Mouse (Mus musculus) hindbrain, embryonic 14.5 days (tissue): Measurements from ENCODE around the gene Sgsh. TPM values are rescaled to one million over a fixed set of nuclear protein-coding genes. Genes with fewer than 3 reads are reported as not detected.

ENCODE experiments used
- ATAC-seq: fragments of 200-750 bp; cut with Nextera tagmentation; 2 replicates; pipeline ENCODE4 v1.8.0; 2017; ENCODE audit warnings: moderate number of reproducible peaks, mild to moderate bottlenecking, moderate TSS enrichment, moderate library complexity; ENCODE audit not compliant: low FRiP score
- DNase-seq: peaks from one replicate; pipeline ENCODE4 v3.0.0-alpha.2; 2015; ENCODE audit warnings: low spot score
- H3K27ac ChIP-seq: fragments of 300-500 bp; sonication (generic); 2 replicates; pipeline ENCODE4 v1.5.1; 2014; ENCODE audit warnings: mild to moderate bottlenecking, moderate library complexity
- H3K27me3 ChIP-seq: fragments of 300-500 bp; sonication (generic); 2 replicates; pipeline ENCODE4 v1.6.1; 2014; ENCODE audit warnings: mild to moderate bottlenecking, low read length, mixed read lengths; ENCODE audit not compliant: control insufficient read depth, insufficient read depth
- H3K36me3 ChIP-seq: fragments of 300-500 bp; sonication (generic); replicated peaks from 2 replicates; pipeline ENCODE4 v1.6.1; 2014; ENCODE audit not compliant: control insufficient read depth, insufficient read depth
- H3K4me1 ChIP-seq: fragments of 300-500 bp; sonication (generic); replicated peaks from 2 replicates; pipeline ENCODE4 v1.6.1; 2014; ENCODE audit warnings: antibody characterized with exemption, low read length, mixed read lengths; ENCODE audit not compliant: control insufficient read depth, insufficient read depth
- H3K4me2 ChIP-seq: fragments of 300-500 bp; sonication (generic); replicated peaks from 2 replicates; pipeline ENCODE4 v1.6.1; 2014; ENCODE audit warnings: mild to moderate bottlenecking, moderate library complexity
- H3K4me3 ChIP-seq: fragments of 300-500 bp; sonication (generic); replicated peaks from 2 replicates; pipeline ENCODE4 v1.5.1; 2014; ENCODE audit warnings: mild to moderate bottlenecking, low read length
- H3K9ac ChIP-seq: fragments of 300-500 bp; sonication (generic); 2 replicates; pipeline ENCODE4 v1.6.1; 2014
- H3K9me3 ChIP-seq: fragments of 300-500 bp; sonication (generic); 2 replicates; pipeline ENCODE4 v1.6.1; 2016; ENCODE audit warnings: low read length; ENCODE audit not compliant: control insufficient read depth
- WGBS: fragments of 180-500 bp; shearing (Covaris S2); extraction: QIAGEN DNeasy Blood & Tissue Kit; methylation state at CpG from one replicate; pipeline ENCODE4 v1.1.7; 2014; 5-methylcytosine and 5-hydroxymethylcytosine counted together
- polyA plus RNA-seq: library from polyadenylated mRNA; unstranded; fragments of >200 nt; fragmentation: Nextera tagmentation; extraction: Ambion mirVana; gene quantifications from 2 replicates; pipeline ENCODE4 v1.2.1, GENCODE M21; 2014

Gene Sgsh
- polyA plus RNA-seq, 1 experiment from 2014 or later, result 3.4 TPM

DNA sequence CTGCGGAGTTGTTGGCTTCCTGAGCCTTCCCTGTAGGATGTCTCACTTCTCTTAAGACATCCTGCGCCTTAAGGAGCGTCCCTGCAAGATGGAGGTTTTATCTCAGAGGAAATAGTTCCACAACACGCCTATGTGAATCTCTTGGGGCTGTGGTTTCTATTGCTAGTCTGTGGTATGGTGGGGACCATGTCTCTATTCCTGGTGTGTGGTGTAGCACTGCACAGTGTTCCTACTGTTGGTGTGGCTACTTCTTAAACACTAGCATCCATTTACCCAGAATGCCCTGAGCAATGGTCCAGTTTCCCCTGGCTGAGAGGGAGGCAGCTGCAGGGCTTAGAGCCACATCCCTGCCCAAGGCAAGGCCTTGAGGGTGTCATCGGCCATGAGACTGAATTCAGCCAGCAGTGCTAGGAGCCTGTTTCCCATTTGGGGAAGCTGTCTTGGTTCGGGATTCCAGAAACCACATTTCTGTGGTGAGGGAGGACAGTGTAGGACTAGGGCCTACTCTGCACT is 27.1 kb upstream of the Sgsh start:
- Histone ChIP-seq H3K36me3 (no peaks in the 10 kb centered on the region), H3K27me3 (no peaks in the 10 kb centered on the region), H3K4me1 (no peaks in the 10 kb centered on the region), H3K27ac (no peak overlapping the region), H3K4me2 (no peak overlapping the region), H3K9me3 (no peaks in the 10 kb centered on the region), H3K4me3 (no peak overlapping the region), H3K9ac (no peak overlapping the region)
- ATAC-seq, result no peak
- 82% methylated on average over 6 of the region's 6 CpGs for WGBS
- no peak for DNase-seq

DNA sequence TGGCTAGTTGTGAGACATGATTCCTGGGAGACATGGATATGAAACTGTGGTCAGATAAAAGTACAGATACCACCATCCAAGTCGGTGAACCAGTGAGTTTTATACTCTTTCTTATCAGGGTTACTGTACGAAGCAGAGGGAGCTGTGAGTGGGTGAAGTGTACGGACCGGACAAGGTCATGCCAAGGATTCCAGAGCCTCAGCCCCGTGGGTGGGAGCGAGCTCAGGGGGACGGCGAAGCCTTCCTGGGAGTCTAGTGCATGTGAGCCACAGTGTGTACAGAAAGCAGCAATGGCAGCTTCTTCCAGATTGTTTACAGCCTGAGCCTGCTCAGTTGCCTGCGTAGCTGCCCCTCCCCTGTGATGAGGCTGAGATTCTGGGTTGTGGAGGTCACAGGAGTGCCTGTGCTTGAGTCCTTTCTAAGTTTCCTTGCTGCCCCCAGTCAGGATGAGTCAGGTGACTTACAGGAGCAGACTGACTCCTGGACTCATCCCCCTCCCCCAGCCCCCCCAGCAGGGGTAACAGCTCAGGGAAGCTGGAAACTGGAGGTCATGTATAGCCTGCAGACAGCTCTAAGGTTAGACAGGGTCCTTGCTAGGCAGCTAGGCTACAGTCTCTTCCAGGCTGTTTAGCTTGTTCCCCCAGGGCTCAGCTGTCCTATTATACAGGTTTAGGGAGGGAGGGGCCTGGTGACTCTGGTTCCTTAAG is 26.4 kb upstream of the Sgsh start:
- H3K9ac ChIP-seq, result no peak overlapping the region
- H3K4me1 ChIP-seq, result no peaks in the 10 kb centered on the region
- no peak overlapping the region for H3K4me3 ChIP-seq
- ATAC-seq (no peak), DNase-seq (no peak)
- H3K4me2 ChIP-seq, result no peak overlapping the region
- no peaks in the 10 kb centered on the region for H3K9me3 ChIP-seq
- H3K36me3 ChIP-seq, result no peaks in the 10 kb centered on the region
- H3K27me3 ChIP-seq, result no peaks in the 10 kb centered on the region
- H3K27ac ChIP-seq, result no peak overlapping the region
- WGBS, result 91% methylated on average over 9 of the region's 9 CpGs

DNA sequence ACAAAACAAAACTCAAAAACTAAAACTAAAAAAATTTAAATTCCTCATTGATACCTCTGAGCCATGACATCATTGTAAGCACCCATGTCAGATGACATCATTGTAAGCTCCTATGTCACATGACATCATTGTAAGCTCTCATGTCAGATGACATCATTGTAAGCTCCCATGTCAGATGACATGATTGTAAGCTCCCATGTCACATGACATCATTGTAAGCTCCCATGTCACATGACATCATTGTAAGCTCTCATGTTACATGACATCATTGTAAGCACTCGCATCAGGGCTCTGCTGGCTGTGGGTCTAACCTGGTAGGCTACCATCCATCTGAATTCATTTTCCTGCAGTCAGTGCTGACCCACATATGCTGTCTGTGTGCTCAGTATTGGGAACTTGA is 23.2 kb upstream of the Sgsh start:
- no peak overlapping the region for H3K9ac ChIP-seq
- H3K36me3 ChIP-seq, result no peaks in the 10 kb centered on the region
- no peaks in the 10 kb centered on the region for H3K9me3 ChIP-seq
- no peak overlapping the region for H3K4me3 ChIP-seq
- H3K4me2 ChIP-seq, result no peak overlapping the region
- H3K27ac ChIP-seq, result no peak overlapping the region
- no peaks in the 10 kb centered on the region for H3K4me1 ChIP-seq
- H3K27me3 ChIP-seq, result no peaks in the 10 kb centered on the region
- DNase-seq, result no peak
- 97% methylated on average over 1 of the region's 1 CpGs for WGBS
- ATAC-seq, result no peak

DNA sequence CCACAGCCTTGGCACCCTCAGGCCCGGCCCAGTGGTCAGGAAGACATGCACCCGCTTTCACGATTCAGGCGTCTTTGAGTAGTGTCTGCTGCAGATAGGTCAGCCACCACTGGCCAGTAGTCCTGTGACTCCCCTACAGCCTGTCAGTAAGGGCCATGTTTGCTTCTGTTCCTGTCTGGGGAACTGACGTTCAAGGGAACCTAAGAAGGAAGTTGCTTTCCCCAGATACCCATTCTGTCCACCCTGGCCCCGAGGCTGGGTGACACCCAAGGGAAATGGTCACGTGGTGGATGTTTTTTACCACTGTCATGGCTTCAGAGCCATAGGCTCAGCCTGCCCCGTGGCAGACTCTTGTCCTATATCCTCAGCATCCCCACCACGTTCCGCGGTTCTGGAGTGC is 22.0 kb upstream of the Sgsh start:
- Histone ChIP-seq H3K4me3 (no peak overlapping the region), H3K27ac (no peak overlapping the region), H3K9ac (no peak overlapping the region), H3K4me2 (no peak overlapping the region), H3K4me1 (no peaks in the 10 kb centered on the region), H3K9me3 (no peaks in the 10 kb centered on the region), H3K36me3 (no peaks in the 10 kb centered on the region), H3K27me3 (no peaks in the 10 kb centered on the region)
- no peak for DNase-seq
- WGBS, result 96% methylated on average over 11 of the region's 11 CpGs
- ATAC-seq, result no peak

DNA sequence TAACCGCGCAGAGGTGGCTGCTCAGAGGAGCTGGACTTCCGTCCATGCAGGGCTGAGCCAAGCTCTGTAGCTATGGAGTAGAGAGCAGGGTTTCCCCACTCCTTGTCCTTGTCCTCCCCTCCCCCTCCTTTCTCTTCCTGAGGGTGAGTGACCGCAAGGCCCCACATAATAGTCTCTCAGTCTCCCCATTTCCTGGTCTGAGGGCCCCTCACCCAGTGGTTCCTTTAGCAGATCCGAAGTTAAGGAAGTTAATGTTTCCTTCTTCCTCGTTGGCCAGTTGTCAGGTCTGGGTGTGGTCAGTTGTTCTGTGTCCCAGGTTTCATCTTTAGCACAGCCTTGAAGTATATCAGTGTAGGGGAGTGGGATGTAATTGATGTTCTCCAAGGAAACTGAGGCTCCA is 20.1 kb upstream of the Sgsh start:
- no peak overlapping the region for H3K4me2 ChIP-seq
- WGBS, result 86% methylated on average over 6 of the region's 6 CpGs
- no peaks in the 10 kb centered on the region for H3K27me3 ChIP-seq
- ATAC-seq (no peak), DNase-seq (no peak)
- H3K4me1 ChIP-seq, result no peaks in the 10 kb centered on the region
- H3K36me3 ChIP-seq, result no peaks in the 10 kb centered on the region
- no peak overlapping the region for H3K9ac ChIP-seq
- H3K4me3 ChIP-seq, result no peak overlapping the region
- no peaks in the 10 kb centered on the region for H3K9me3 ChIP-seq
- H3K27ac ChIP-seq, result no peak overlapping the region

DNA sequence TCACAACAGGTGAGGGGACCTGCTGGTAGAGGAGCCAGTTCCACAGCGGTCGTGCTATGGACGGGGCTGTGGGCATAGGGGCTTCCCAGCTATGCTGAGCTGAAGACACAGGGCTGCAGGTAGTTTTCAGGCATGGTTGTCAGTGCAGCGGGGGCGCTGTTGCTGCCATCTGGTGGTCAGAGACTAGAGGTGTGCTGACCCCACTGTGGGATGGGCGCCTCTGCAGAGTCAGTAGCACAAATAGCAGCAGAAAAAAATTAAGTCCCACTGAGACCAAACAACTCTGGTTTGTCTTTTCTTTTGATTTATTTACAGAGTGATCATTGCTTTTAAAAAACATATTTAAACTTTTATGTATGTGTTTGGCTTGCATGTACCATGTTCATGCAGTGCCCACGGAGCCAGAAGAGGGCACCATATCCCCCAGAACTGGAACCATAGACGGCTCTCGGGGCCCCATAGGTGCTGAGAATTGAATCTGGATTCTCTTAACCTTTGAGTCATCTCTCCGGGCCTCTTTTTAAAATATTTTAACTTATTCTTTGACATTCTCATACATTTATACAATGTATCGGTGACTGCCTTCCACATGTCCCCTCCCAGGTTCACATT is 8.3 kb upstream of the Sgsh start:
- Histone ChIP-seq H3K4me2 (peak overlapping the region; percentile 36), H3K27me3 (no peaks in the 10 kb centered on the region), H3K36me3 (no peaks in the 10 kb centered on the region; the same call in 1 of the 2 replicates), H3K9ac (no peak overlapping the region), H3K4me1 (no peaks in the 10 kb centered on the region; the same call in 1 of the 2 replicates), H3K27ac (no peak overlapping the region), H3K4me3 (0 out of 2 replicates have a peak overlapping the region, but pooled peaks have one; percentile 4), H3K9me3 (no peaks in the 10 kb centered on the region)
- 28% methylated on average over 11 of the region's 11 CpGs for WGBS
- DNase-seq, result peak; percentile 80
- peak; percentile 85; the same call in 1 of the 2 replicates for ATAC-seq

DNA sequence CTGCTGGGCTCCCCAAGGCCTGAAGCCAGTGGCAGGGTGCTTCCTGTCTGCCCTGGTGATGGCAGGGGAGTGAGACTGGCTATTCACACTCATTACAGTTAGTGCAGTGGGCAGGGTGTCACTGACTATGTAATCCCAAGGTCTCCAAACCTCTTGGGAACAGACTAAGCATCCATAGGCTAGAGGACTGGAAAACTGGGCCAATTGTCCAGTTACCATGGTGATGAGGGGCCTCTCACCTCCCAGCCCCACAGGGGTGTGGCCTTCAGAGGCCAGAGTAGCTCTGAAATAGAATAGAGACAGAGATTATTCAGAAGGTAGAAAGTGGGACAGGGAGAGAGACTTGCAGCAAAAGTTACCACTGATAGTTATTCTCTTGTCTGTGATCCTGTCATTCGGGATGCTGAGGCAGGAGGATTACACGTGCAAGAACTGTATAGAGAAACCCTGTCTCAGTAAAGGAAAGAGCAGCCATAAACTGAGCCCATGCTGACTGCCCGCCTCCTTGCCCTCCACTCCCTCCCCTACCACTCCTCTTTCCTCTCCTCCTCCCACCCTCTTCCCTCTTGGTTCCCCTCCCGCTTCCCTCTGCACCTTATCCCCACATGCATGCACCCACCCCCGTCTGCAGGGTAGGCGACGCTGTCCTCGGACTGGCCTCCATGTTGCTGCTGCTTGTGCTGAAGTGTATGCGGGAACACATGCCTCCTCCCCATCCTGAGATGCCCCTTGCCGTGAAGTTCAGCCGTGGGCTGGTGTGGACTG is 7.6 kb upstream of the Sgsh start:
- Histone ChIP-seq H3K9ac (no peak overlapping the region), H3K4me3 (0 out of 2 replicates have a peak overlapping the region, but pooled peaks have one; percentile 4), H3K9me3 (no peaks in the 10 kb centered on the region), H3K27ac (no peak overlapping the region), H3K36me3 (no peaks in the 10 kb centered on the region; the same call in 1 of the 2 replicates), H3K4me1 (no peaks in the 10 kb centered on the region; the same call in 1 of the 2 replicates), H3K27me3 (no peaks in the 10 kb centered on the region), H3K4me2 (peak overlapping the region; percentile 36)
- DNase-seq (no peak), ATAC-seq (peak; percentile 27; the same call in 1 of the 2 replicates)
- WGBS, result 31% methylated on average over 11 of the region's 11 CpGs

DNA sequence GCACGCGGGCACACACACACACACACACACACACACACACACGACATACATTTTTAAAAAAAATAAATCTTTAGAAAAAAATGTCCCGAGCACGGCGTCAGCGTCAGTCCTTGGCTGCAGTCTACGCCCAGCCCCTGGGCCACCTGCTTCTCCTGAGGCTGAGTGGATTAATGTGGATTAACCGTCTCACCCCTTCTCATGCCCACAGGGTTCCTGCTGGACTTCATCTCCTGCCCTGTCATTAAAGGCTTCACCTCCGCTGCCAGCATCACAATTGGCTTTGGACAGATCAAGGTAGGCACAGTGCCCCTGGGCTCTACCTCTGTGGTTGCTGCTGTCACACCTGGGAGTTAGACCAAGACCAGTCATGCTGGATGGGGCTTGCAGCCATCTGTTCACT is 3.8 kb upstream of the Sgsh start:
- H3K4me1 ChIP-seq, result peaks cover 13% of the 10 kb centered on the region

More for the DNA sequence above, 3.8 kb upstream of the Sgsh start:
- Histone ChIP-seq H3K36me3 (no peaks in the 10 kb centered on the region; the same call in 1 of the 2 replicates), H3K9me3 (no peaks in the 10 kb centered on the region), H3K27me3 (no peaks in the 10 kb centered on the region), H3K4me3 (no peak overlapping the region), H3K9ac (no peak overlapping the region), H3K27ac (no peak overlapping the region), H3K4me2 (no peak overlapping the region)
- 90% methylated on average over 10 of the region's 10 CpGs for WGBS
- no peak for DNase-seq
- ATAC-seq, result no peak
